17 mouse cellular contexts compared by ENCODE assay signal in genomic region chr2:60682554-60682953, GRCm38 (mm10). TPM values are rescaled to one million over a fixed set of nuclear protein-coding genes. Genes with fewer than 3 reads are reported as not detected.
"Had no signal": no experiment of that assay in that cellular context is flagged by ENCODE, and none has a peak within 500 bp of the region (broad histone marks: within the 10 kb centered on the region; RNA-seq: fewer than 3 reads in every experiment).

No protein-coding gene starts in this region.

- H3K9me3 ChIP-seq: liver, embryonic 13.5 days; liver, embryonic 15.5 days; megakaryocyte, embryonic 14.5 days; midbrain, embryonic 13.5 days; midbrain, embryonic 15.5 days; neural tube, embryonic 12.5 days; stomach, embryonic 15.5 days had no signal

- H3K4me1 ChIP-seq: liver, embryonic 13.5 days; liver, embryonic 15.5 days; megakaryocyte, embryonic 14.5 days; midbrain, embryonic 13.5 days; midbrain, embryonic 15.5 days; neural tube, embryonic 12.5 days; stomach, embryonic 15.5 days had no signal

- H3K4me2 ChIP-seq: liver, embryonic 11.5 days; liver, embryonic 13.5 days; liver, embryonic 15.5 days; lung, embryonic 14.5 days; midbrain, embryonic 11.5 days; midbrain, embryonic 13.5 days; midbrain, embryonic 15.5 days; neural tube, embryonic 12.5 days; stomach, embryonic 15.5 days had no signal

- H3K27me3 ChIP-seq: liver, embryonic 13.5 days; liver, embryonic 15.5 days; midbrain, embryonic 13.5 days; midbrain, embryonic 15.5 days; neural tube, embryonic 12.5 days; stomach, embryonic 15.5 days had no signal

- H3K4me3 ChIP-seq: liver, embryonic 13.5 days; liver, embryonic 15.5 days; megakaryocyte, embryonic 14.5 days; midbrain, embryonic 13.5 days; midbrain, embryonic 15.5 days; neural tube, embryonic 12.5 days; stomach, embryonic 15.5 days had no signal

- ATAC-seq: liver, postnatal 0 days; midbrain, embryonic 13.5 days; midbrain, embryonic 15.5 days had no signal

- H3K9ac ChIP-seq: liver, embryonic 13.5 days; liver, embryonic 15.5 days; liver, postnatal 0 days; lung, embryonic 14.5 days; midbrain, embryonic 13.5 days; midbrain, embryonic 15.5 days; neural tube, embryonic 12.5 days; stomach, embryonic 15.5 days had no signal

- H3K36me3 ChIP-seq: liver, embryonic 13.5 days; liver, embryonic 15.5 days; midbrain, embryonic 13.5 days; midbrain, embryonic 15.5 days; neural tube, embryonic 12.5 days; stomach, embryonic 15.5 days had no signal

- DNase-seq: liver, embryonic 13.5 days; liver, postnatal 0 days; lung, embryonic 14.5 days; right cerebral cortex, postnatal 14 days; thymus, adult 18-20 months; thymus, postnatal 14 days; thymus, postnatal 36 days had no signal

- H3K27ac ChIP-seq: liver, embryonic 13.5 days; liver, embryonic 15.5 days; macrophage; midbrain, embryonic 13.5 days; midbrain, embryonic 15.5 days; neural tube, embryonic 12.5 days; stomach, embryonic 15.5 days had no signal

RNA-seq across cellular contexts. Expression of gene Itgb6, which starts 39.9 kb away (rescaled TPM):
- polyA plus RNA-seq: macrophage; midbrain, embryonic 13.5 days; spleen, adult 2 months had no signal
